In the genomic region with DNA sequence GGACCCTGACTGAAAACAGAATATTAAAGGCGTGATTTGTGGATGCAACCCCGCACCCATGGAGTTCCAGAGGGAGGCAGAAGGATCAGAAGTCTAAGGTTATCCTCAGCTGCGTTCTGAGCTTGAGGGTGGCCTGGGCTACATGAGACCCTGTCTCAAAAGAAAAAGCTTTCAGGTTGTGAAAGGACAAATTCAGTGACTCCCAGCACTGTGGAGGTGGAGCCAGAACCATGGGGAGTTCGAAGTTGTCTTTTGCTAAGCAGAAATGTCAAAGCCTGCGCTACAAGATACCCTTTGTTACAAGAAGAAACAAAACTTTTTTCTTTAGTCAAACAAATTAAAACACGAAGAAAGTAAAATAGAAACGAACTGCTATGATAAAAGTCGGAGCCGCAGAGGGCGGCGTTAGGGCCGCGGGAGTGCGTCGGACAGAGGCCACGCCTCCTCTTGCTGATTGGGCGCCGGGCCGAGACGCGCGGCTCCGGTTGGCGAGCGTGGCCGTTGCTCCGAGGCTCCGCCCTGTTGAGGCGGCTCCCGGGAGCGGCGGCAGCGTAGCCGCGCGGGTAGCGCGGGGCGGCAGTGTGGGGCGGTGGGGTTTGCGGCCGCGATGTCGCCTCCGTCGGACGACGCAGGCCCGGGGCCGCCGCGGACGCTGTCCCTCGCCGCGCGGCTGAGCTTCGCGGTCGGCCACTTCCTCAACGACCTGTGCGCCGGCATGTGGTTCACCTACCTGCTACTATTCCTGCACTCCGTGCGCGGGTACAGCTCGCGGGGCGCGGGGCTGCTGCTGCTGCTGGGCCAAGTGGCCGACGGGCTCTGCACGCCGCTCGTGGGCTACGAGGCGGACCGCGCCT, we compare ENCODE assay signal across 8 mouse cellular contexts. TPM values are rescaled to one million over a fixed set of nuclear protein-coding genes. Genes with fewer than 3 reads are reported as not detected.
DNase-seq lines count a peak whose midpoint lies in the region; ATAC-seq and TF ChIP-seq lines count a peak whose summit lies in the region.

A gene (plus strand): TSS at position 501 of the 854 bp plus-strand sequence.

- TF ChIP-seq POLR2A in cortical plate, adult 2 months (IDR thresholded peaks at IDR 0.05; ENCODE audit: extremely low read depth, insufficient read depth, low read length): peak; percentile 25; the same call in 1 of the 2 replicates

- peak within 1 kb of the TSS; percentile 98 for H3K4me3 ChIP-seq in cortical plate, adult 2 months (ENCODE audit: insufficient read depth, low read length)
- H3K4me3 ChIP-seq in hindbrain, postnatal 0 days (ENCODE audit: low read length): peak within 1 kb of the TSS; percentile 73
- H3K4me3 ChIP-seq in left cerebral cortex, adult 2 months: peak within 1 kb of the TSS; percentile 91

- WGBS in hindbrain, postnatal 0 days: 2% methylated on average over 79 of the region's 79 CpGs

- no peaks in the 10 kb centered on the region for H3K36me3 ChIP-seq in hindbrain, postnatal 0 days (ENCODE audit: insufficient read depth, low read length)

- ATAC-seq in hindbrain, postnatal 0 days: peak; percentile 94
- peak; percentile 83 for ATAC-seq in megakaryocyte, adult 5-6 weeks (ENCODE audit: poor library complexity, severe bottlenecking)

- H3K4me2 ChIP-seq in hindbrain, postnatal 0 days (ENCODE audit: low read depth, low read length): peak within 1 kb of the TSS; percentile 91

- peak; percentile 86 for DNase-seq in adipocyte (ENCODE audit: low spot score)
- peak; percentile 76 to 88 for DNase-seq in gastrocnemius, adult 8-10 months (ENCODE audit: low spot score in 2 of 2)
- peak; percentile 96 for DNase-seq in hindbrain, postnatal 0 days (ENCODE audit: low spot score)
- DNase-seq in left cerebral cortex, adult 2 months (ENCODE audit: extremely low spot score in 1 of 2, low spot score in 2 of 2): peak; percentile 90
- peak; percentile 93 for DNase-seq in right cerebral cortex, adult 18-20 months
- peak; percentile 81 for DNase-seq in urinary bladder, adult 2 months (ENCODE audit: low spot score)

- H3K27me3 ChIP-seq in hindbrain, postnatal 0 days (ENCODE audit: insufficient read depth, low read length): no peaks in the 10 kb centered on the region

- no peak within 1 kb of the TSS for H3K27ac ChIP-seq in cortical plate, adult 2 months (ENCODE audit: insufficient read depth, low read length)
- peak within 1 kb of the TSS; percentile 32; the same call in 1 of the 2 replicates for H3K27ac ChIP-seq in hindbrain, postnatal 0 days
- H3K27ac ChIP-seq in left cerebral cortex, adult 2 months: peak within 1 kb of the TSS; percentile 71

- TF ChIP-seq CTCF in cortical plate, adult 2 months (IDR thresholded peaks at IDR 0.05; ENCODE audit: extremely low read depth, insufficient read depth, low read length): no peak
- TF ChIP-seq CTCF in hindbrain, postnatal 0 days (IDR thresholded peaks at IDR 0.05; ENCODE audit: low read depth): no peak
- TF ChIP-seq CTCF in left cerebral cortex, adult 2 months (IDR thresholded peaks at IDR 0.05): no peak

- peaks cover 2% of the 10 kb centered on the region; the same call in 1 of the 2 replicates for H3K4me1 ChIP-seq in cortical plate, adult 2 months (ENCODE audit: control insufficient read depth, insufficient read depth, low read length)
- peaks cover 10% of the 10 kb centered on the region; the same call in 1 of the 2 replicates for H3K4me1 ChIP-seq in hindbrain, postnatal 0 days (ENCODE audit: insufficient read depth, low read length)

- peak within 1 kb of the TSS; percentile 71 for H3K9ac ChIP-seq in hindbrain, postnatal 0 days (replicated peaks; ENCODE audit: low read length)

- H3K9me3 ChIP-seq in hindbrain, postnatal 0 days (ENCODE audit: low read length): no peaks in the 10 kb centered on the region

- intact Hi-C loops in left cerebral cortex, adult 2 months (cut with DNase I): no loop called here

RNA-seq across cellular contexts. Expression of the gene that starts here (rescaled TPM):
- 30.1 and 30.8 TPM in 2 replicates for polyA plus RNA-seq in cortical plate, adult 2 months (2012; rRNA removed)
- 1 to 10 TPM; 1.7 to 3.1 (median 2.1) TPM for total RNA-seq in gastrocnemius, adult 8-10 months (2022)
- total RNA-seq in hindbrain, postnatal 0 days (2014; rRNA removed): 34.4 and 38.1 TPM in 2 replicates
- polyA plus RNA-seq in hindbrain, postnatal 0 days (2015; fragmentation: Nextera tagmentation; extraction: Ambion mirVana): 13.6 TPM in 2 replicates
- 10 to 100 TPM; 38.2 to 40.2 TPM for total RNA-seq in left cerebral cortex, adult 2 months (2021)
- 4.1 and 4.6 TPM in 2 replicates for total RNA-seq in megakaryocyte, adult 5-6 weeks (2015)
- 7.4 TPM in 2 replicates for total RNA-seq in megakaryocyte, adult 5-6 weeks (2017)
- polyA plus RNA-seq in urinary bladder, adult 2 months (2012; rRNA removed): 12.1 and 12.4 TPM in 2 replicates
